Mouse (Mus musculus) left cerebral cortex, adult 8-10 months (tissue): ENCODE results near the gene Ang2. TPM values are rescaled to one million over a fixed set of nuclear protein-coding genes. Genes with fewer than 3 reads are reported as not detected.
"Not testable (repeated sequence)": the region's sequence is repeated elsewhere in the genome, so short reads cannot be mapped to it uniquely, and the experiment has no call there.

Source experiments
- DNase-seq, 2 experiments: peaks; one replicate each; pipeline ENCODE4 v3.0.0; 2022; ENCODE audit warnings: low spot score in 2 of 2
- total RNA-seq, 4 experiments: library from RNA; stranded (reverse); gene quantifications; 2 replicates each; pipeline ENCODE4 v1.2.4; 2022

The Ang2 gene
- total RNA-seq, result 1 to 10 TPM in 1 of 4 experiments, not detected in 3; 1.3 TPM

GRCm38 (mm10) chr14:51199098-51200023 is at the start of gene Ang2:
Gene Ang2 (minus strand): TSS chr14:51199148.
- DNase-seq, result no peak

GRCm38 (mm10) chr14:51247736-51248135 is 48.8 kb upstream of the Ang2 start:
- no peak for DNase-seq

- peak in 1 of 2 experiments; percentile 12 for DNase-seq
Measured at GRCm38 (mm10) chr14:51240899-51241298, 42.0 kb upstream of the Ang2 start.

- not testable (repeated sequence) for DNase-seq
Measured at GRCm38 (mm10) chr14:51237488-51237887, 38.5 kb upstream of the Ang2 start.

GRCm38 (mm10) chr14:51229657-51230056 is 30.7 kb upstream of the Ang2 start:
- DNase-seq, result not testable (repeated sequence)

- not testable (repeated sequence) for DNase-seq
Measured at GRCm38 (mm10) chr14:51220075-51220474, 21.1 kb upstream of the Ang2 start.

GRCm38 (mm10) chr14:51203115-51203514 is 4.2 kb upstream of the Ang2 start, which contains the start of gene Ear14:
Gene Ear14 (plus strand): TSS chr14:51203391.
- DNase-seq, result no peak

GRCm38 (mm10) chr14:51200466-51200865 is 1.5 kb upstream of the Ang2 start:
- DNase-seq, result no peak

GRCm38 (mm10) chr14:51200054-51200453 is 1.1 kb upstream of the Ang2 start:
- DNase-seq, result peak in 1 of 2 experiments; percentile 37

GRCm38 (mm10) chr14:51195681-51196080 is 3.3 kb downstream of the Ang2 start:
- DNase-seq, result no peak

GRCm38 (mm10) chr14:51181051-51181450 is 17.9 kb downstream of the Ang2 start:
- not testable (repeated sequence) for DNase-seq

- no peak for DNase-seq
Measured at GRCm38 (mm10) chr14:51173843-51174242, 25.1 kb downstream of the Ang2 start.

- DNase-seq, result peak in 1 of 2 experiments; percentile 16
Measured at GRCm38 (mm10) chr14:51172947-51173346, 26.0 kb downstream of the Ang2 start.

GRCm38 (mm10) chr14:51172095-51172865 is 26.7 kb downstream of the Ang2 start:
- DNase-seq, result peak in 1 of 2 experiments; percentile 18

GRCm38 (mm10) chr14:51166068-51166467 is 32.9 kb downstream of the Ang2 start:
- no peak for DNase-seq

GRCm38 (mm10) chr14:51165435-51165834 is 33.5 kb downstream of the Ang2 start:
- DNase-seq, result no peak

GRCm38 (mm10) chr14:51163323-51163722 is 35.6 kb downstream of the Ang2 start:
- DNase-seq, result not testable (repeated sequence)

- DNase-seq, result peak in 1 of 2 experiments; percentile 15
Measured at GRCm38 (mm10) chr14:51161976-51162375, 37.0 kb downstream of the Ang2 start, which contains the start of gene Rnase2b. Gene Rnase2b (plus strand): TSS chr14:51162260.

- DNase-seq, result no peak
Measured at GRCm38 (mm10) chr14:51157072-51157471, 41.9 kb downstream of the Ang2 start.

GRCm38 (mm10) chr14:51156736-51157068 is 42.2 kb downstream of the Ang2 start:
- DNase-seq, result no peak

- DNase-seq, result no peak
Measured at GRCm38 (mm10) chr14:51156056-51156735, 42.8 kb downstream of the Ang2 start.
